Mouse (Mus musculus) ES-E14 (cell line): Measurements from ENCODE around the gene Itch. TPM values are rescaled to one million over a fixed set of nuclear protein-coding genes. Genes with fewer than 3 reads are reported as not detected.

Experiments
- DNase-seq: peaks from one replicate; pipeline ENCODE4 v3.0.0-alpha.2; 2013; ENCODE audit warnings: low read depth, low spot score
- H3K27ac ChIP-seq: 2 replicates; pipeline ENCODE4 v1.5.1; 2012; ENCODE audit warnings: low read depth, mild to moderate bottlenecking, low read length, moderate library complexity, mixed read lengths; ENCODE audit not compliant: poor library complexity, insufficient read depth, severe bottlenecking
- H3K36me3 ChIP-seq: 2 replicates; pipeline ENCODE4 v1.6.1; 2012; ENCODE audit warnings: mild to moderate bottlenecking, low read length, moderate library complexity, mixed read lengths; ENCODE audit not compliant: control insufficient read depth, poor library complexity, insufficient read depth, severe bottlenecking
- H3K4me1 ChIP-seq, 2 experiments: fragments of 150-350 bp in 1 of 2; sonication (generic) in 1 of 2; 2 replicates each; pipeline ENCODE4 v1.6.1; 2012; ENCODE audit warnings: low read length in 2 of 2, mild to moderate bottlenecking in 1 of 2, mixed read lengths in 1 of 2; ENCODE audit not compliant: control insufficient read depth in 2 of 2, insufficient read depth in 2 of 2, poor library complexity in 1 of 2
- H3K4me3 ChIP-seq, 2 experiments: fragments of 150-350 bp in 1 of 2; sonication (generic) in 1 of 2; 2 replicates each; pipeline ENCODE4 v1.5.1; 2012; ENCODE audit warnings: low read length in 2 of 2, low read depth in 1 of 2, mild to moderate bottlenecking in 1 of 2, mixed read lengths in 1 of 2; ENCODE audit not compliant: insufficient read depth in 1 of 2, poor library complexity in 1 of 2, severe bottlenecking in 1 of 2
- H3K9ac ChIP-seq: 2 replicates; pipeline ENCODE4 v1.6.1; 2012; ENCODE audit warnings: low read depth, mild to moderate bottlenecking, low read length, mixed read lengths; ENCODE audit not compliant: poor library complexity, insufficient read depth, severe bottlenecking
- H3K9me3 ChIP-seq: fragments of 150-350 bp; sonication (generic); 2 replicates; pipeline ENCODE4 v1.6.1; 2012; ENCODE audit warnings: low read depth, mild to moderate bottlenecking, low read length; ENCODE audit not compliant: control insufficient read depth, insufficient read depth
- CHD2 ChIP-seq: IDR thresholded peaks from 2 replicates; pipeline ENCODE4 v1.6.1; 2014; ENCODE audit warnings: mild to moderate bottlenecking, low read depth, low read length, inconsistent platforms
- HCFC1 ChIP-seq: IDR thresholded peaks from 2 replicates; pipeline ENCODE4 v1.6.1; 2012; ENCODE audit warnings: low read length, inconsistent platforms, borderline replicate concordance; ENCODE audit not compliant: insufficient read depth
- MAFK ChIP-seq: IDR thresholded peaks from 2 replicates; pipeline ENCODE4 v1.6.1; 2014; ENCODE audit warnings: mild to moderate bottlenecking, low read depth, low read length, inconsistent platforms; ENCODE audit not compliant: insufficient read depth
- ZC3H11A ChIP-seq: IDR thresholded peaks from 2 replicates; pipeline ENCODE4 v1.6.1; 2012; ENCODE audit warnings: low read depth, mild to moderate bottlenecking, inconsistent platforms, low read length, borderline replicate concordance
- ZNF384 ChIP-seq: IDR thresholded peaks from 2 replicates; pipeline ENCODE4 v1.6.1; 2012; ENCODE audit warnings: low read depth, low read length, inconsistent platforms
- in situ Hi-C, 2 experiments: fragments of 600-800 bp; cut with MboI; formaldehyde crosslinking; loops; one replicate each; pipeline ENCODE4 v1.15.1; 2025; ENCODE audit warnings: low sequenced_read_pairs in 2 of 2, inconsistent platforms in 1 of 2; ENCODE audit not compliant: unreplicated experiment in 2 of 2
- total RNA-seq: library from RNA; depleted of rRNA; stranded (reverse); fragments of 300-350 nt; gene quantifications from 2 replicates; pipeline ENCODE4 v1.2.3, GENCODE M21; 2012

The Itch gene
- total RNA-seq, 1 experiment, result 38.7 TPM

DNA sequence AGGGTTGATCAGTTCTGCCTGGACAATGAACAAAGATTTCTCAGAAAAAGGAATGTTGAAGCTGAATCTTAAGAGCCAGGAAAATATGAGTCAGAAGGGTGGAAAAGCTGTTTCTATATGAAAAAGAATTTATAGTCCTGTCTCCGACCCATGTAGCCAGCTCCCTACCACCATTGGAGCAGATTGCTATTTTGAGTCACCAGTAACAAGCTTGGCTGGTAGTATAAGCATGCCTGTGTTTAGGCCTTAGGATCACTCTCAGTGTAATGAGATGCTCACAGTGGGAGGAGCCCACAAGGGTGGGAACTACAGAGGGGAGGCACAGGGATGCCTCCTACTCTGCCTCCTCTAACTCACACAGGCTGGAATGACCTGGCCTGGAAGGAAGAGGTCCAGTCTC lies 114.9 kb downstream of the Itch start:
- no peak overlapping the region for H3K27ac ChIP-seq
- no peaks in the 10 kb centered on the region for H3K4me1 ChIP-seq
- no peaks in the 10 kb centered on the region for H3K9me3 ChIP-seq
- in situ Hi-C loops, result no loop called here
- DNase-seq, result no peak
- no peak overlapping the region for H3K4me3 ChIP-seq
- no peak overlapping the region for H3K9ac ChIP-seq
- TF ChIP-seq CHD2 (no peak), ZNF384 (no peak), MAFK (no peak), ZC3H11A (no peak), HCFC1 (no peak)
- H3K36me3 ChIP-seq, result peaks cover 29% of the 10 kb centered on the region

DNA sequence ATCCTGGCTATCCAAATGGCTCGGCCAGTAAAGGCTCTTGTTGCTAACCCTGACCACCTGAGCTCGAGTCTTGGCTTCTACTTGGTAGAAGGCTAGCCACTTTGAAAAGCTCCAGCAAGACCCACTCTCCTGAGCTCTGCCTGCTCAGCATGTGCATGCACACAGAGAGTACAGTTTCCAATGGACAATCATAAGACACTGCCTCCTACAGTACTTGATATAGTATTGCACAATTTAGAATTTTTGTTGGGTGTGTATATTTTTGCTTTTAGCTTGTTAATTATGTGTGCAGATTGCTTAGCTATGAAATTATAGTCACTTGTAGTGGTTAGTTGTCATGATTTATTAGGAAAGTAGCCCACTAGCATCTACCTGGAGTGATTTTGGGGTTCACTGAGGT lies 115.4 kb downstream of the Itch start:
- Histone ChIP-seq H3K27ac (no peak overlapping the region), H3K9ac (no peak overlapping the region), H3K9me3 (no peaks in the 10 kb centered on the region), H3K4me1 (no peaks in the 10 kb centered on the region), H3K4me3 (no peak overlapping the region), H3K36me3 (peaks cover 26% of the 10 kb centered on the region)
- in situ Hi-C loops, result no loop called here
- TF ChIP-seq ZC3H11A, result no peak
- no peak for DNase-seq

DNA sequence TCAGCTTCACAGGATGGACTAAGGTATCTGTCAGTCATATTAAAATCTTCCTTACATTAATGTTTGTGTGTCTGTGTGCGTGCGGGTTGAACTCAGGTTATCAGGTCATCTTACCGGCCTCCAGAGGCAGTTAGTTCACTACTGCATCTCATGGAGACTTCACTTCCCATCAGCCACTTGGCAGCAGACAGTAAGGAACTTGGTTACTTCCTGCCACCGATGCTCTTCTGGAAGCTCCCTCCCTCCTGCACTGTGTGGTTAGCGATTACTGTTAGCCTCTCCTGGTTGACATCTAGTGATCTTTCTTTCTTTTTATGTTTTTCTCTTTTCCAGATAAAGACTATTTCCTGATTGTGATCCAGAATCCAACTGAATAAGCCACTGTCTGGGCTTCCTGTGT lies 116.3 kb downstream of the Itch start:
- peaks cover 22% of the 10 kb centered on the region for H3K36me3 ChIP-seq
- DNase-seq, result no peak
- no peak for TF ChIP-seq MAFK
- no peak for TF ChIP-seq CHD2
- no peak for TF ChIP-seq ZC3H11A
- TF ChIP-seq ZNF384, result no peak
- no peak for TF ChIP-seq HCFC1
- H3K27ac ChIP-seq, result no peak overlapping the region
- H3K9ac ChIP-seq, result no peak overlapping the region
- in situ Hi-C loops, result no loop called here
- no peak overlapping the region for H3K4me3 ChIP-seq
- no peaks in the 10 kb centered on the region for H3K9me3 ChIP-seq
- H3K4me1 ChIP-seq, result no peaks in the 10 kb centered on the region

DNA sequence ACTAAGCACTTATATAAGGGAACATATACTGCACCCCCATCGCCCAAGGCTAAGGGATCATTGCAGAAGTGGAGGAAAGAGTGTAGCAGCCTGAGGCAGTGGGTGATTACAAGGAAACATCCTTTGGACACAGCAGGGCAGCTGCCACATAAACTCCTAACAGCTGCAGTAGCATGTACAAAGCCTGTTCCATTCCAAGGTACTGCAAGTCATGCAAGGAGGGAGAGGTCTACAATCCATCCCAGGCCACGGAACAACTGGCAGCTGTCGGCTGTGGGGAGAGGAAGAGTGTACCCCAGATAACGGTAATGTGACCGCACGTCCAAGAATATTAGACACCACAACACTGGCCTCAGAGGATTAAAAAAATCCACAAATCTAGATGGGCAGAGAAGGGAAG lies 132.2 kb downstream of the Itch start:
- Histone ChIP-seq H3K9me3 (no peaks in the 10 kb centered on the region), H3K36me3 (no peaks in the 10 kb centered on the region), H3K4me1 (no peaks in the 10 kb centered on the region), H3K4me3 (no peak overlapping the region), H3K27ac (no peak overlapping the region), H3K9ac (no peak overlapping the region)
- no peak for DNase-seq
- TF ChIP-seq ZC3H11A (no peak), CHD2 (no peak), ZNF384 (no peak), MAFK (no peak), HCFC1 (no peak)
- in situ Hi-C loops, result no loop called here

DNA sequence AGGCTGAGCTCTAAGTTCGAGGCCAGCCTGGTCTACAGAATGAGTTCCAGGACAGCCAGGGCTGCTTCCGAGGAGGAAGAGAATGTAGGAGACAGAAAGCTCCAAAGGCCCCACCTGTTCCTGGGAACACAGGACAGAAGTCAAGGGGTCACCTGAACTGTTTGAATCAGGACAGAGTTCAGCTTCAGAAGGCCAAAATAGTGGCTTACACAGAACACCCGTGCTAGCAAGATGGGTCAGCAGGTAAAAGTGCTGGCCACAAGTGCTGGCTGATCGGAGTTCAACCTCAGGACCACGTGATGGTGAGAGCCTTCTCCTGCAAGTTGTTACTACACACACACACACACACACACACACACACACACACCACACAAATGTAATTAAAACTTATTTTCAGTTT lies 133.6 kb downstream of the Itch start:
- TF ChIP-seq HCFC1 (no peak), ZNF384 (no peak), ZC3H11A (no peak), MAFK (no peak), CHD2 (no peak)
- H3K36me3 ChIP-seq, result no peaks in the 10 kb centered on the region
- DNase-seq, result no peak
- no peak overlapping the region for H3K9ac ChIP-seq
- no peaks in the 10 kb centered on the region for H3K4me1 ChIP-seq
- H3K27ac ChIP-seq, result no peak overlapping the region
- no peak overlapping the region for H3K4me3 ChIP-seq
- in situ Hi-C loops, result no loop called here
- no peaks in the 10 kb centered on the region for H3K9me3 ChIP-seq
